Mouse (Mus musculus) embryonic fibroblast, embryonic 13.5 days (primary cell): ENCODE results near the gene Csf2rb.

Experiments used
- CTCF ChIP-seq: IDR thresholded peaks from 2 replicates; pipeline ENCODE4 v1.5.1; 2011; ENCODE audit warnings: mild to moderate bottlenecking, control low read depth, low read length, moderate library complexity, borderline replicate concordance; ENCODE audit not compliant: insufficient read depth
- POLR2A ChIP-seq: IDR thresholded peaks from 2 replicates; pipeline ENCODE4 v1.6.1; 2011; ENCODE audit warnings: low read depth, mild to moderate bottlenecking, control low read depth, low read length, moderate library complexity

- TF ChIP-seq CTCF (no peak), POLR2A (no peak)
Measured at GRCm38 (mm10) chr15:78298558-78298957, 27.0 kb upstream of the Csf2rb start.
